Mouse (Mus musculus) retina, adult 2 months (tissue): ENCODE results near the gene Olfr1128.
"Not testable (repeated sequence)": the region's sequence is repeated elsewhere in the genome, so short reads cannot be mapped to it uniquely, and the experiment has no call there.

ENCODE experiments used
- DNase-seq: peaks from one replicate; pipeline ENCODE4 v3.0.0-alpha.2; 2012; ENCODE audit warnings: low read depth, low spot score

The Olfr1128 gene

DNA sequence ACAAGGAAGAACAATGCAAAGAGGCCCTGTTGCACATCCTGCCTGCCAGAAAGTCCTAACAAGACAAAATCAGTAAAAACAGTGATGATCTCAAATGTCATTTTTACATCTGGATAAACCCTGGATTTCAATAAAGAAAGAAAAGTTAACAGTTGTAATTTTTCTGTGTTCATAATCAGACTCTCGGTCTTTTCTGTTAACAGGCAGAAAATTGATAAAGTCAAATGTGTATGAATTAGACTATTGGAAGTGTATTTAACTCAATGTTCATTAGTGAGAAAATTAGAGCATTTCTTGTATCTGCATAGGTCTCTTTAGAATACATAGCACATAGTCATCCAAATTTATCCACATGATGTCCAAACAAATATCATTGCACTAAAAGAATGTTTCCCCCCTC is at the start of gene Olfr1128:
TSS of gene Olfr1128 (minus strand) at position 101 of the 400 bp plus-strand sequence.
- DNase-seq = no peak

DNA sequence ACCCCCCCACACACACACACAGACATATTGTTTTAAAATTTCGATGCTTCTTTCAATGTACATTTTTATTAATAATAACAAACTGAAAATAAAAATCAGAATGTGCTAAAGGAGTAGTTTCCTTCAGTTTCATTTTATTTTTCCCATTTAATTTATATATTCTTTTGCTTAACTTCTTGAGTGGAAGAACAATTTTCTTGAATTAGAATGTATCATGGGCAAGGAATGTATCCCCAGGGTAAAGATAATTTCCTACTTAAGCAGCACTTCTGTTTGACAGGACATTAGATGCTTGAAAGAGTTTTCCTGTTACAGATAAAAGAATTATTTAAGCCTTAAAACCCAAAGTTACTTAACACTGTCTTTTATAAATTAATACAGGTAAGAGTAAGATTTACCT is 28.3 kb upstream of the Olfr1128 start, which contains the start of gene Olfr1129:
TSS of gene Olfr1129 (plus strand) at position 301 of the 400 bp plus-strand sequence.
- DNase-seq = not testable (repeated sequence)

DNA sequence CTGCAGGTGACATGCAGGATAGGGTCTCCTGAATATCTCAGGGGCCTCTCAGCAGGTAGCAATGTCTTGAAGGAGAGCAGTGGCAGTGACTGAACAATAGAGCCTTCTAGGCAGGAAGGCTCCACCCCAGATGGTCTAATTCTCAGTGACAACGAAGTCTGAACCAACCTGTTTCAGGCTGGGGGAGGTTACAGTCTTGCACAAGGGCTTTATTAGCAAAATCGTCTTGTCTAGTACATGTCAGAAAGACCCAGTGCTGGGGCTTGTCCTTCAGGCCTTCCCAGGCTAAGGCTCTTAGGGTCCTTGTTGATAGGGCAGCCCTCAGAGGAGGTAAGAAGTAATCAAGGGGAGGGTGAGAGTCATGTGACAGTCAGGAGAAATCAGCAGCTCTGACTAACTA is 10.5 kb downstream of the Olfr1128 start:
- DNase-seq = no peak

DNA sequence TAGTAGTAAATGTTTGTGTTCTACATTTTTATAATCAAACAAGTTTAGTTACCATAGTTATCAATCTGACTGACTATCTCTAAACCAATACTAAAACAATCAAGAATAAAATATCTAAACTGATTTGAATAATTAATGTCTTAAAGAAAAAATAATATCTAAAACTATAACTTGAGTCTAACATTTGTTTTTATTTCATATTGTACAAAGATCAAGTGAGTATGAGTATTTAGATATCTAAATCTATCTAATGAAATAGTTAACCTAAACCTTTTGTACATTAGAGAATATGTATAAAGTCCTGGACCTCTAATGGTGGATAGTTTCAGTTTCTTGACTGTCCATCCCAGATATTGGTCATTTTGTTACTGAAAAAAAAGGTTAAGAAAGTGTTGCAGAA is 13.8 kb downstream of the Olfr1128 start, which contains the start of gene Olfr153:
TSS of gene Olfr153 (plus strand) at position 301 of the 400 bp plus-strand sequence.
- no peak for DNase-seq

DNA sequence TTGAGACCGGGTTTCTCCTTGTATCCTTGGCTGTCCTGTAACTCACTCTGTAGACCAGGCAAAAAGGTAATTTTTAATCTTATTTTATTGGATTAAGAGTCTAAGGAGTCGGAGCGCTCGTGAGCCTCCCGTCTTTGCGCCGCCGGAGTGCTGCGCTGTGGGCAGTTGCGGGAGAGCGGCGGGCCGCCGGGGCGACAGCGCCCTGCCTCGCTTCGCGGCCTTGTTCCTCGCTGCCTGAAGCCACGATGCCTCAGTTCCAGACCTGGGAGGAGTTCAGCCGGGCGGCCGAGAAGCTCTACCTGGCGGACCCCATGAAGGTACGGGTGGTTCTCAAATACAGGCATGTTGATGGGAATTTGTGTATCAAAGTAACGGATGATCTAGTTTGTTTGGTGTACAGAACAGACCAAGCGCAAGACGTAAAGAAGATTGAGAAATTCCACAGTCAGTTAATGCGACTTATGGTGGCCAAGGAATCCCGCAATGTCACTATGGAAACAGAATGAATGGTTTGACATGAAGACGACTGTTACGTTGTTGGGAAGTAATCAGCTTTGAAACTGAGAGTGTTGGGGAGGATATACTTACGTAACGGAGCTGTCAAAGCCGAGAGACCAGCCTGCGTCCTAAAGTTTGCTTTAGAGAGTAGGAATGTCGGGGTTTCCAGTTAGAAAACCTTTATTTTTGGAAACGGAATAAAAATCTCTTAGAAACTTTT is 19.3 kb downstream of the Olfr1128 start:
- not testable (repeated sequence) for DNase-seq

DNA sequence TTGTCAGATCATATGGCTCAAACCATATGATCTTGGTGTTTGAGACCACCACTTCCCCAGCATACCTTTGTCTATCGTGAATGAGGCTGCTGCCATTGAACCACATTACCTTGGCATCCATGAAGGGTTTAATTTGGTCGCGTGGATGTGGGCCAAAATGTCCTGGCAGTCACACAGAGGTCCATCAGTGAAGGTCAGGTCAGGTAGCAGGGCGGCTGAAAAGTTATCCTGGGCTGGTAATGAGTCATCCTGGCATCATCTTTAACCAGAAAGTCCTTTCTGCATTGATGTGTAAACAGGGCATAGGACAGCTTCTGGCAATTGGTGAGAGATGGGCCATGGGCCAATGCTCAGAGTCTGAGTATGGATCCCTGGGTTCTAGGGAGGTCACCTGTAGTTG is 24.7 kb downstream of the Olfr1128 start:
- no peak for DNase-seq

DNA sequence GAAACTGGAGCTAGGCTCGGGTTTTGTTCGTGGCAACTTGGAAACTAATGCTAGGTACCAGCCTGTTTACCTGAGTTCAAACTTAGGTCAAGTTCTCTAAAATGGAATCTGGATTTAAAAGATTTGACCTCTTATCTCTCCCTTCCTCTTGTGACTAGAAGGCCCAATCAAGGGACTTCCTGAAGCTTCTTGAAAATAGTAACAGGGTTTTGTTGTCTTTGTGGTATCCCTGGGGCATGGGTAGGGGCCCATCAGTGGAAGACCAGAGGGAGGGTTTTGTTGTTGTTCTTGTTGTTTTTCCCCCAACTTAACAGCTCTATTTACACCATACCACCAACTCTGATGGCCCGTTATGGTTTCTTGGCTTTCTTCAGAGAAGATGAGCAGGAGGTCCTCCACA is 28.8 kb downstream of the Olfr1128 start:
- no peak for DNase-seq

DNA sequence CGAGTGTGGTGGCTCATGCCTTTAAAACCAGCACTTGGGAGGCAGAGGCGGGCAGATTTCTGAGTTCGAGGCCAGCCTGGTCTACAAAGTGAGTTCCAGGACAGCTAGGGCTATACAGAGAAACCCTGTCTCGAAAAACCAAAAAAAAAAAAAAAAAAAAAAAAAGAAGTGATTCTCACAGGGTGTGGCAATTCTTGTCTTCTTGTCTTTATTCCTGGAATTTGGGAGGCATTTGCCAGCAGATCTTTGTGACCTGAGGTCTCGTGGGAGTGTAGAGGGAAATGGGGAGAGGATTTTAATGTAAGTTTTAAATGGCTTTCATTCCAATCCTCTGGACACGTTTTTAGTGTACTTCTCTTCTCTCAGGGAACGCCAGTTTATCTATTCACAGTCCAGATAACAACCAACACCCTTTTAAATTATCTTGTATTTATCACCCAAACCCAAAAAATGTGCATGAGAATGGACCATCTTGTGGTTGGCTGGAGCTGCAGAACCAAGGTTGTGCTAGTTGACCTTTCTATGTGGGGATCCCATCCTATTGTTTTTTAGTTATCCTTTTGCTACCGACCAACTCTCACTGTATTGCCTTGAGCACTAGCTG is 29.8 kb downstream of the Olfr1128 start:
- no peak for DNase-seq

DNA sequence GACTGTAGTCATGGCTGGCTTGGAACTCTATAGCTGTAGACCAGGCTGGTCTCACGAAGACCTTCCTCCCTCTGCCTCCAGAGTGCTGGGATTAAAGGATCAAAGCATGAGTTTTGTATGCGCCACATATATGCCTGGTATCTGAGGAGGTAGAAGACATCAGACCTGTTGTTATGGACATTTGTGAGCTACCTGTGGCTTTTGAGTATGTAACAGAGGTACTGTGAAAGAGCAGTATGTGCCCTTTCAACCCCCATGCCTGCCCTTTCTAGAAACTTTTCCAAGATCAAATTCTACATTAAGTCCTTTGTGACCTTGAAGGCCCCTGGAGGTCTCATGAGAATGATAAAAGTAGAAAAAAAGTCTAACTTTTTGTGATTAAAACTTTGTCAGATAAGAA is 30.3 kb downstream of the Olfr1128 start:
- no peak for DNase-seq

DNA sequence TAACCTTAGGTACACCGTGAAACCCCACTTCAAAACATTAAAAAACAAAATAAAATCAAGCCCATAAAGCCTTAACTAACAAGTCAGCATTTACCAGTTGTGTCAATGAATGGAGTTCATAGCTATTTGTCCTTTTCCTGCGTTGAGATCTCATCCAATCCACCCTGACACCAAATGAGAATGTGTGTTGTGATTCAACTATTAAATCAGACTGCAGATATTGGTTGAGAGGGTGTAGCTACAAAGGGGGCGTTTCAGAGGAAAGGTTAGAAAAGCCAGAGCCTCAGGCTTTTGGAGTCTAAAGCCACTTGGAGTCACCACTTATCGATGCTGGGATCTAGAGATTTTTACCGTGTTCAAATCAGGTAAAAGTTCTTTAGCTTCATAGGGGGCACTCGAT is 39.1 kb downstream of the Olfr1128 start, which contains the start of gene Pramel6:
TSS of gene Pramel6 (plus strand) at position 301 of the 400 bp plus-strand sequence.
- DNase-seq = no peak

DNA sequence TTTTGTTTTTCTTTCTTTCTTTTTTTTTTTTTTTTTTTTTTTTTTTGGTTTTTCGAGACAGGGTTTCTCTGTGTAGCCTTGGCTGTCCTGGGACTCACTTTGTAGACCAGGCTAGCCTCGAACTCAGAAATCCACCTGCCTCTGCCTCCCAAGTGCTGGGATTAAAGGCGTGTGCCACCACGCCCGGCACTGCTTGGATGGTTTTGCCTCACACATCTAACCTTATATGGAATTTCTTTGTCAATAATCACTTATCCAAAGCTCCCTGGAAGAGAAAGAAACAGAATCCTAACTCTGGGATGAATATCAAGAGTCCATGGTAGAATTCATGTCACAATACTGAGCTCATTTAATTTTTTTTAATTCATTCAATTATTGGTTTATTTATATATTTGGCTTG is 48.3 kb downstream of the Olfr1128 start, which contains the start of gene Pramel7:
TSS of gene Pramel7 (minus strand) at position 101 of the 400 bp plus-strand sequence.
- not testable (repeated sequence) for DNase-seq
